Mouse (Mus musculus): ENCODE results near the gene Surf4. TPM values are rescaled to one million over a fixed set of nuclear protein-coding genes. Genes with fewer than 3 reads are reported as not detected.

Gene Surf4
- 100 to 1,000 TPM; 110 to 117 TPM for total RNA-seq (2021)

- DNase-seq: peak; percentile 93
Observed at GRCm38 (mm10) chr2:26933304-26934055, at the start of gene Surf4, which contains the start of gene Stkld1. Gene Surf4 (minus strand): TSS chr2:26933928. Gene Stkld1 (plus strand): TSS chr2:26934047.

- DNase-seq: no peak
Observed at GRCm38 (mm10) chr2:26980361-26980760, 46.6 kb upstream of the Surf4 start.

GRCm38 (mm10) chr2:26973960-26974359, 40.2 kb upstream of the Surf4 start:
- DNase-seq: no peak

- no peak for DNase-seq
Observed at GRCm38 (mm10) chr2:26973116-26973515, 39.4 kb upstream of the Surf4 start, which contains the start of gene Adamts13. Gene Adamts13 (plus strand): TSS chr2:26973416.

- DNase-seq: no peak
Observed at GRCm38 (mm10) chr2:26967262-26967661, 33.5 kb upstream of the Surf4 start.

- no peak for DNase-seq
Observed at GRCm38 (mm10) chr2:26964724-26965370, 31.1 kb upstream of the Surf4 start.

GRCm38 (mm10) chr2:26963923-26964723, 30.4 kb upstream of the Surf4 start, which contains the start of gene Rexo4:
Gene Rexo4 (minus strand): TSS chr2:26964386.
- DNase-seq: peak; percentile 95

- DNase-seq: no peak
Observed at GRCm38 (mm10) chr2:26960756-26961155, 27.0 kb upstream of the Surf4 start.

- no peak for DNase-seq
Observed at GRCm38 (mm10) chr2:26957488-26957859, 23.7 kb upstream of the Surf4 start.

- no peak for DNase-seq
Observed at GRCm38 (mm10) chr2:26956811-26957487, 23.2 kb upstream of the Surf4 start.

- DNase-seq: no peak
Observed at GRCm38 (mm10) chr2:26954735-26955395, 21.1 kb upstream of the Surf4 start.

- DNase-seq: no peak
Observed at GRCm38 (mm10) chr2:26952866-26953265, 19.1 kb upstream of the Surf4 start.

GRCm38 (mm10) chr2:26952193-26952592, 18.5 kb upstream of the Surf4 start:
- no peak for DNase-seq

- DNase-seq: no peak
Observed at GRCm38 (mm10) chr2:26951346-26951905, 17.7 kb upstream of the Surf4 start.

GRCm38 (mm10) chr2:26950411-26950810, 16.7 kb upstream of the Surf4 start:
- no peak for DNase-seq

- DNase-seq: no peak
Observed at GRCm38 (mm10) chr2:26943253-26943652, 9.5 kb upstream of the Surf4 start.

- no peak for DNase-seq
Observed at GRCm38 (mm10) chr2:26941539-26941938, 7.8 kb upstream of the Surf4 start.

- DNase-seq: no peak
Observed at GRCm38 (mm10) chr2:26936425-26936824, 2.7 kb upstream of the Surf4 start.

GRCm38 (mm10) chr2:26935286-26935685, 1.6 kb upstream of the Surf4 start:
- no peak for DNase-seq

- DNase-seq: peak; percentile 57
Observed at GRCm38 (mm10) chr2:26932473-26933303, 1.0 kb downstream of the Surf4 start.

GRCm38 (mm10) chr2:26930390-26930789, 3.3 kb downstream of the Surf4 start:
- DNase-seq: peak; percentile 77

Measured in heart, postnatal 4 days (tissue).